ENCODE assay signal across 8 mouse cellular contexts in the genomic region with DNA sequence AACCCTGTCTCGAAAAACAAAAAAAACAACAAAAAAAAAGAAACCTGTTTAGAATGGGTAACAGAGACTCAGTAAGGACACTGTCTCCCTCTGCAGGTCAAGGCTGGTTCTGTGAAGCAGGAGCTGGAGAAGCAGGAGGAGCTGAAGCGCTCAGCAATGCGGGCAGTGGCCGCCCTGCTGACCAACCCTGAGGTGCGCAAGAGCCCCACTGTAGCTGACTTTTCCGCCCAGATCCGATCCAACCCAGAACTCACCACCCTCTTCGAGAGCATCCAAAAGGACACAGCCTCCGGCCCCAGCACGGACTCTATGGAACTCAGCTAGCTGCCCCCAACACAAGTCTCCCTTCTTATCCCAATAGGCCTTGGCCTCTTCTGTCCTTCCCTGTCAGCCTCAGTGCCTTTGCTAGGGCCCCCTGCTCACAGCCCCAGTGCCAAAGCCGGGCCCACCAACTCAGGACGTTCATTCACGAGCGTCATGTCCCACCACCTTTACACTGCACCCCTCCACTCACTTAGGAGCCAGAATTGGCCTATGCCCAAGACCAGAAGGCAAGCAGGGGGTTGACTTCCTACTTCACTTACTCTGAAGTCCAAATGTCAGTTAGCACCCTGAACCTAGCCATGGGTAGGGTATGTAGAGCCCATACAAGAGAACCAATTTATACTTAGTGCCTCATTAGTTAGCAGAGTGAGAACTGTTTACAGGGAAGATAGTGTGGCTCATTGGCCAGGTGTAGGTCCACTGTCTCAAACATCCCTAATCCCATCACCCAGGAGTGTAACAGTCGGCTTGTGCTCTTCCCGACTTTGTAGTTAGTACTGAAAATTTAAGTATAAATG. TPM values are rescaled to one million over a fixed set of nuclear protein-coding genes. Genes with fewer than 3 reads are reported as not detected.
DNase-seq lines count a peak whose midpoint lies in the region; ATAC-seq and TF ChIP-seq lines count a peak whose summit lies in the region.

No protein-coding gene starts in this region.

- no peak overlapping the region for H3K4me2 ChIP-seq in forebrain, embryonic 15.5 days (replicated peaks)

- H3K27me3 ChIP-seq in G1E (ENCODE audit: insufficient read depth, low read length) = no peaks in the 10 kb centered on the region
- no peaks in the 10 kb centered on the region for H3K27me3 ChIP-seq in forebrain, embryonic 15.5 days

- peaks cover 87% of the 10 kb centered on the region for H3K36me3 ChIP-seq in G1E (replicated peaks)
- peaks cover 69% of the 10 kb centered on the region for H3K36me3 ChIP-seq in forebrain, embryonic 15.5 days

- intact Hi-C loops in heart, postnatal 14 days (cut with DNase I) = loop anchor here (2.0 kb wide), 1 partner anchor 77 kb away; no protein-coding TSS in a partner anchor

- no peak overlapping the region for H3K9ac ChIP-seq in forebrain, embryonic 15.5 days (replicated peaks)

- peak overlapping the region; percentile 13; the same call in 1 of the 2 replicates for H3K4me3 ChIP-seq in G1E (ENCODE audit: low read depth, low read length)
- no peak overlapping the region for H3K4me3 ChIP-seq in forebrain, embryonic 15.5 days

- peak; percentile 66 for ATAC-seq in G1E (ENCODE audit: extremely low read depth, insufficient number of reproducible peaks, low FRiP score, poor library complexity, severe bottlenecking)
- ATAC-seq in forebrain, embryonic 15.5 days (replicated peaks) = 0 out of 2 replicates have a peak, but pooled peaks have one; percentile 8

- no peaks in the 10 kb centered on the region for H3K9me3 ChIP-seq in G1E (replicated peaks)
- H3K9me3 ChIP-seq in forebrain, embryonic 15.5 days = no peaks in the 10 kb centered on the region

- DNase-seq in G1E (ENCODE audit: low spot score) = peak; percentile 57
- DNase-seq in c-Kit-positive CD71-positive TER-119-positive erythroid progenitor cells, embryonic 14.5 days (ENCODE audit: low spot score) = peak; percentile 51
- peak; percentile 65 to 82 for DNase-seq in heart, postnatal 14 days
- peak; percentile 91 to 94 for DNase-seq in kidney, postnatal 4 days
- DNase-seq in lung, adult 18-20 months = peak; percentile 59 to 71
- DNase-seq in ovary, postnatal 36 days (ENCODE audit: low spot score) = peak; percentile 69
- DNase-seq in thymus, postnatal 25 days = peak; percentile 54

- no peak overlapping the region for H3K27ac ChIP-seq in forebrain, embryonic 15.5 days (replicated peaks)

- 0 out of 2 replicates have a peak, but pooled peaks have one; percentile 13 for TF ChIP-seq CTCF in G1E (IDR thresholded peaks at IDR 0.05; ENCODE audit: low read depth, low read length)

- 41% methylated on average over 16 of the region's 16 CpGs for WGBS in forebrain, embryonic 15.5 days

- peaks cover 29% of the 10 kb centered on the region for H3K4me1 ChIP-seq in G1E (ENCODE audit: insufficient read depth, low read depth, low read length)
- H3K4me1 ChIP-seq in forebrain, embryonic 15.5 days = peaks cover 23% of the 10 kb centered on the region

RNA-seq across cellular contexts. Expression of gene Rpl32, which starts 4.8 kb away (rescaled TPM):
- total RNA-seq in G1E (2014; fragmentation: Nextera tagmentation) (3,038 and 3,130 TPM in 2 replicates), G1E (2017) (5,749 and 6,102 TPM in 2 replicates)
- polyA plus RNA-seq in G1E (2012) = 432 and 478 TPM in 2 replicates
- polyA plus RNA-seq in forebrain, embryonic 15.5 days (2015; fragmentation: Nextera tagmentation; extraction: Ambion mirVana) = 1,339 and 1,342 TPM in 2 replicates
- total RNA-seq in heart, postnatal 14 days (2021) = 100 to 1,000 TPM; 618 to 675 TPM

RNA-seq across cellular contexts. Expression of gene Cand2, which starts 29.4 kb away (rescaled TPM):
- 6.5 and 7.1 TPM in 2 replicates for total RNA-seq in G1E (2014; fragmentation: Nextera tagmentation)
- 1.6 and 1.8 TPM in 2 replicates for total RNA-seq in G1E (2017)
- 6.1 and 7.1 TPM in 2 replicates for polyA plus RNA-seq in G1E (2012)
- 17.1 and 19.5 TPM in 2 replicates for polyA plus RNA-seq in forebrain, embryonic 15.5 days (2015; fragmentation: Nextera tagmentation; extraction: Ambion mirVana)
- 10 to 100 TPM; 64.5 to 71.6 TPM for total RNA-seq in heart, postnatal 14 days (2021)

RNA-seq across cellular contexts. Expression of gene Efcab12, which starts 34.5 kb away (rescaled TPM):
- total RNA-seq in G1E (2014; fragmentation: Nextera tagmentation) (0.90 TPM in 1 of 2 replicates, not detected in the other), G1E (2017) (0.06 and 0.27 TPM in 2 replicates)
- not detected in 2 replicates for polyA plus RNA-seq in G1E (2012)
- 1.8 and 2.0 TPM in 2 replicates for polyA plus RNA-seq in forebrain, embryonic 15.5 days (2015; fragmentation: Nextera tagmentation; extraction: Ambion mirVana)
- under 1 TPM; 0.56 to 0.76 TPM for total RNA-seq in heart, postnatal 14 days (2021)

RNA-seq across cellular contexts. Expression of gene Tmem40, which starts 41.6 kb away (rescaled TPM):
- total RNA-seq in G1E (2014; fragmentation: Nextera tagmentation) (1.8 TPM in 1 of 2 replicates, not detected in the other), G1E (2017) (14.6 and 16.5 TPM in 2 replicates)
- 2.8 and 3.4 TPM in 2 replicates for polyA plus RNA-seq in G1E (2012)
- 0.40 and 0.75 TPM in 2 replicates for polyA plus RNA-seq in forebrain, embryonic 15.5 days (2015; fragmentation: Nextera tagmentation; extraction: Ambion mirVana)
- total RNA-seq in heart, postnatal 14 days (2021) = under 1 TPM in 1 of 2 experiments, not detected in 1; 0.36 TPM

RNA-seq across cellular contexts. Expression of gene Mbd4, which starts 49.4 kb away (rescaled TPM):
- 16.0 and 20.1 TPM in 2 replicates for total RNA-seq in G1E (2014; fragmentation: Nextera tagmentation)
- total RNA-seq in G1E (2017) = 20.8 and 25.8 TPM in 2 replicates
- polyA plus RNA-seq in G1E (2012) = 1.6 and 1.7 TPM in 2 replicates
- 15.5 and 16.3 TPM in 2 replicates for polyA plus RNA-seq in forebrain, embryonic 15.5 days (2015; fragmentation: Nextera tagmentation; extraction: Ambion mirVana)
- total RNA-seq in heart, postnatal 14 days (2021) = 1 to 10 TPM; 1.7 to 2.1 TPM

Comparison
In these comparisons a context has a peak if more than half of its experiments do, and no peak if none do; other contexts are left out.
1. RNA of gene Rpl32, which starts 4.8 kb away (total RNA-seq): 3,038 to 6,102 TPM in G1E; 618 to 675 TPM in heart, postnatal 14 days; every median in the first group is over 4 times any median in the second.
2. RNA of gene Cand2, which starts 29.4 kb away (total RNA-seq): 64.5 to 71.6 TPM in heart, postnatal 14 days; 1.6 to 7.1 TPM in G1E; every median in the first group is over 4 times any median in the second.
3. Peak in every context shown above with its lines, with median percentiles within 50 percentile points of each other: DNase-seq.